Mouse (Mus musculus) embryo, embryonic 11 days (tissue): ENCODE results near the gene Nup107.

Source experiments
- DNase-seq: peaks from one replicate; pipeline ENCODE4 v3.0.0-alpha.2; 2015

Nup107 gene

GRCm38 (mm10) chr10:117792141-117793091 lies at the start of gene Nup107:
Gene Nup107 (minus strand): TSS chr10:117792705.
- DNase-seq = peak; percentile 100

DNA sequence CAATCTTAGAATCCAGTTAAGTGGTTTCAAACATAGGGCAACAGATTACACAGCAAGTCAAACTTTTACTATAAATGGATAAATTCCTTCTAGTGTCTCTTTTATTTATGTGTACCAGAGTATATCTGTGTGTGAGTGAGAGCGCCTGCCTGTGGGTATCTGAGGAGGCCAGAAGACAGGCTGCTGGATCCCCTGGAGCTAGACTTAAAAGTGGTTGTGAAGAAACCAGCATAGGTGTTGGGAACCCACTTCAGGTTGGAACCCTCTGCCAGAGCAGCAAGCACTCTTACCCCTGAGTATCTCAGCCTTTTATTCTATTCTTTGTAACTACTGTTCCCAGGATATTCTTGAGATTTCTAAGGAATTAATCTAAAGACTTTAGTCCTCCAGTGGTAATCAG lies 49.3 kb upstream of the Nup107 start:
- no peak for DNase-seq

GRCm38 (mm10) chr10:117840431-117840995 lies 48.0 kb upstream of the Nup107 start:
- no peak for DNase-seq

DNA sequence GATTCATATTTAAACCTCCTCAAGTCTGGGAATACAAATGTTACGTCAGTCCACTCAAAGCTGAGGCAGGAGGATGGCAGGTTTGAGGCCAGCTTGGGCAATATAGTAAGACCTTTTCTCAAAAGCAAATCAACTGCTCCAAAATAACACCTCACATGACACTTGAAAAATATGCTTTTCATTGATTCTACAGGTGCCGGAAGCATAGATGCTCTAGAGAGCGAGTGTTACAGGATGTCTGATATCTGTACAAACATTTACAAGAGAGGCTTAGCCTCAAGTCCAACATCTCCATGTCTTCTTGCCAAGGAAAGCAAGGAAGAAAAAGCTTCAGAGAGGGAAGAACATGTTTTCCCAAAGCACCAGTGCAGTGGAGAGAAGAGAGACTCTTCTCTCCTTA lies 47.2 kb upstream of the Nup107 start:
- no peak for DNase-seq

GRCm38 (mm10) chr10:117838924-117839323 lies 46.4 kb upstream of the Nup107 start:
- no peak for DNase-seq

GRCm38 (mm10) chr10:117836354-117836753 lies 43.8 kb upstream of the Nup107 start:
- no peak for DNase-seq

DNA sequence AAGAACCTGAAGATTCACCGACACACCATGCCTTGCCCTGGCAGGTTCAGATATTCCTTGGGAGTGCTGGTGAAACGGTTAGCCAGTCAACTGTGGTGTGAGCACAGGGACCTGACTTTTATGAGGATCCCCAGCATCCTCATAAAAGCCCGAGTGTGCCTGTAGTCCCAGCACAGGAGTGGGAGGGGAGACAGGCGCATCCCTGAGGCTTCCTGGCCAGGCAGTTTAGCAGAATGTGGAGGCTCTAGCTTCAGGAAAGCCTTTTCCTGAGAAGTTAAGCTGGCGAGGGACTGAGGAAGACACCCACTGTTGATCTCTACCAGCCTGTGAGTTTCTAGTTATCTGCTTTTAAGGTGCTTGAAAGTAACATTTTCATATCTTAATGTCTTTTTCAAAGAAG lies 42.9 kb upstream of the Nup107 start:
- no peak for DNase-seq

- DNase-seq = no peak
Observed at GRCm38 (mm10) chr10:117830797-117831196, 38.3 kb upstream of the Nup107 start.

DNA sequence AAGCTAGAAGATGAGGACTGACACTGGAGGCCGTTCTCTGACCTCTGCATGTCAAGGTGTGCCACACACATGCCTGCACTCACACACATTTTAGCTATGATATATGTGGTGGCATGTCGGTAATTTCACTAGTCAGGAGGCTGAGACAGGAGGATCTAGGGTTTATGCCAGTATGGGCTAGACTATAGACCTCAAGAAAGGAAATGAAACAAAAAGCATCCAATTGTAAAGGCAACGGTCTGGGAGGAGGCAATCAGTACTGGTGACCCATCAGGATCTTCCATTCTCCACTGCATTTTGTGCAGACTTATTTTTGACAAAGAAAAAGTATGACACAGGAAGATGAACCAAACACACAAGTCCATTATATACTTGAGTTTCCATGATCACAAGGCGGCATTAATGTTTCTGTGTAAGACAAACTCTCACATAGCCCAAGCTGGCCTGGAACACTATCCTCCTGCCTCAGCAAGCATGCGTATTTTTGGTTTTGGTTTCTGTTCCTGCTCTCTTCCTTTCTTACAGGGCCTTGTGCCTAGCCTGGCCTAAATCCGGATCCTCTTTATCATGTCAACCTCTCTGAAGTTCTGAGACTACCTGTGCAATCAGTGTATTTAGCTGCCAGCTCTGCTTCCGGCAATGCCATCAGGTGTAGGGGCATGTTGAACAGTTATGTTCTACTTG lies 37.1 kb upstream of the Nup107 start:
- no peak for DNase-seq

DNA sequence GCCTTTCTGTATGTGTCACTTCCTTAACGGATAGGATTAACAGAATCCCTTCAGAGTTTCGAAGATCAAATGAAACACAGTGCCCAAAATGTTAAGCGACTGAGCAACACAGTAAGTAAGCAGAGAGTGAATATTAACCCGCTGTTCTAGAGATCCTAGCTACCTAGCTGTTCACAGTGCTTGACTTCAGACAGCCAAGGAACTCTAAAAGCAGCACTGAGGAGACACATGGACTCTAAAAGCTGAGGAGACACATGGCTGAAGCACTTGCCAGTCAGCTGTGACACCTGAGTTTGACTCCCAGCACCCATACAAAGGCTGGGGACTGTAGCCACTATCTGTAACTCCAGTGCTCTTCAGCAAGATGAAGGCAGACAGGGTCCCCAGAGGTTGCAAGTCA lies 36.5 kb upstream of the Nup107 start:
- no peak for DNase-seq

DNA sequence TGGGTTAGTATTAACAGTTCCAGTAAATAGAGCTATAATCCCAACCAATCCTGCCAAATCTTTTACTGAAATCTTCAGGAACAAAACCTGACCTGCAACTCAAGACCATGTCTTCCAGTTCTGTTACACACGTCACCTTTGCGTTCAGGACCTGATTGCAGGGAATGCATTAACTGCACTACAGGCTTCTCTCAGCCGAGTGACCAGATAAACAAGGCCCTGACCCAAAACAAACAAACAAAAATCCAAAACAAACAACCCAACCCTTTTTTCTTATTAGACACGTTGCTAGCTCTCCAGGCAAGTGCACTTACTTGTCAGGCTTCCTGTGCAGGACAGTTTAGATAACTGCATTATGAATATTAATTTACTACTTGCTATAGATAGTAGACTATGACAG lies 36.0 kb upstream of the Nup107 start:
- DNase-seq = no peak

GRCm38 (mm10) chr10:117824647-117825046 lies 32.1 kb upstream of the Nup107 start:
- no peak for DNase-seq

DNA sequence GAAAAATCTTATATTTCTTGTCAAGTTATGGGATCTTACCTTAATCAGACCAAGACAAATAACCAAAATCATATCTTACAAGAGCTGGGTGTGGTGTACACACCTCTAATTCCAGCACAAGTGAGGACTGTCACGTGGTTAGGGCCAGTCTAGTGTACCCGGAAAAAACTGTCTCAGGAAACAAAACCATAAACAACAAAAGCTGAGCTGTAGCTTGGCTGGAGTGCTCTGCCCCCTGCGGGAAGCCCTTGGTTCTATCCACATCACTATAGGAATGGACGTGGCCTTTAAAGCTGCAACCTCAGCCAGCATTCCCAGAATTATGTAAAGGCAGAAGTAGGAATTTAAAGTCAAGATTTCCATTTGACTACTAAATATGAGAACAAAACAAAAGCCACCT lies 31.6 kb upstream of the Nup107 start:
- DNase-seq = no peak

DNA sequence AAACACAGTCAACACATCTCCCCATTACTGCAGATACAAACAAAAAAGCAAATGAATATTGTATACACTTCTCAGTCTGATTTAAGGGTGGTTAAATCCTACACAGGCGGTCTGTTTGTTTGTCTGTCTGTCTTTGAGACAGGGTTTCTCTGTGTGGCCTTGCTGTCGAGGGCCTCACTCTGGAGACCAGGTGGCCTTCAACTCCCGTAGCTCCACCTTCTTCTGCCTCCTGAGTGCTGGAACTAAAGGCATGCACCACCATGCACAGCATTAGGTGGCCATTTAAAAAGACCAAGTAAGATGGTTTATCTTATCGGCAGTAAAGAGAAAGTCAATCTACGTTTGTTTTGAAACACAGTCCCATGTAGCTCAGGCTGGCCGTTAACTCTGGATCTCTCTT lies 30.8 kb upstream of the Nup107 start:
- DNase-seq = no peak

- DNase-seq = no peak
Observed at GRCm38 (mm10) chr10:117818600-117818999, 26.1 kb upstream of the Nup107 start.

DNA sequence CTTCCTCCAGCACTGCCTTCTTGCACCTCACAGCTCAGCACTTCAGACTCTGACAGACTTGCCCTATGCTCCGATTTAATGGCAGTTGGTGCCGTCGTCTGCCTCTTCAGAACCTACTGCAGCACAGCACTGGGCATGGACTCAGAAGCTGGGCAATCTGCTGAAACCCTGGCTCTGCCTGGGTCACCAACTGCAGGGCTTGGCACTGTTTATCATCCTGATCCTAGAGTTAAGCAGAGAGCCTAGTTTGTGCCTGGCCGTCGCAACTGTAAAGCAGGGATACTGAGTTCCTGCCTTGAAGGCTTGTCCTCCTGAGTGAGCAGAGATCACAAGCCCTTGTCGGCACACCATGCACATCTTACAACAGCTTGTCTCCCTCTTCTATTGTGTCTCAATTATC lies 24.2 kb upstream of the Nup107 start:
- DNase-seq = no peak

DNA sequence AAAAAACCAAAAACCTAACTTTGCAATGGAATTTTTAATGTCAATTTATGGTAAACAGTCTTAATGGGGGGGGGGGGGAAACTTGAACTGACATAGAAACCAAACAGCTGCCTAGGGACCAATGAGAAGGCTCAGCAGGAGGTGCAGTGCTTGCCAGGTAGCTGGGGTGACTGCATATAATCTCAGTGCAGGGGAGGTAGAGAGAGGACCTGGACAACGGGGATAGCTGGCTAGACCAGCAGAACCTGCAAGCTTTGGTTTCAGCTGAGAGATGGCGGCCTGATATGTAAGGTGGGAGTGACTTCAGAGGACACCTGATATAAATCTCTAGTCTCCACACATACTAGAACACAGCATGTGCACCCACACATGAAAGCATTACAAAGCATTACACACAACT lies 20.0 kb upstream of the Nup107 start:
- no peak for DNase-seq

GRCm38 (mm10) chr10:117811555-117811954 lies 19.1 kb upstream of the Nup107 start:
- DNase-seq = no peak

DNA sequence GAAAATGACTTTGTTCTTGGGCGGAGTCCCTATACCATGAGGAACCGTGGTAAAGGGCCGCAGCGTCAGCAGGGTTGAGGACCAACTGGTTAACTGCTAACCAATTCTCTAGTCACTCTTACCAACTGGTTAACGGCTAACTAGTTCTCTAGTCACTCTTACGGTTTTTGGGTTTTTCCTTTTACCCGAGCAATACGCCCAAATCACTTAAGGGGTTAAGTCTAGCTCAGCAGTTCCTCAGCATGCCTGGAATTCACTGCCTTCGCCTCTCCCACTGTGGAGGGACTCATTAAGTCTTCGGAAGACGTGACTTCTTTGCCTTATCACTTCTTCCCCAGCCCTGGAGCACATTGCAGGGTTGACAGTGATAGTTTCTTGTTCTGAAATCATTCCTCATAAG lies 18.0 kb upstream of the Nup107 start:
- no peak for DNase-seq

- DNase-seq = no peak
Observed at GRCm38 (mm10) chr10:117808068-117808467, 15.6 kb upstream of the Nup107 start.

- DNase-seq = no peak
Observed at GRCm38 (mm10) chr10:117805919-117806318, 13.4 kb upstream of the Nup107 start.

- no peak for DNase-seq
Observed at GRCm38 (mm10) chr10:117803870-117804850, 11.7 kb upstream of the Nup107 start.

GRCm38 (mm10) chr10:117801886-117802285 lies 9.4 kb upstream of the Nup107 start:
- DNase-seq = no peak
